Mouse (Mus musculus) layer of hippocampus, postnatal 36 days (tissue): ENCODE data around the gene Pex19. TPM values are rescaled to one million over a fixed set of nuclear protein-coding genes. Genes with fewer than 3 reads are reported as not detected.

Source experiments
- DNase-seq, 2 experiments: peaks; one replicate each; pipeline ENCODE4 v3.0.0; 2022
- total RNA-seq, 2 experiments: library from RNA; stranded (reverse); gene quantifications; 2 replicates each; pipeline ENCODE4 v1.2.3; 2021

Pex19 gene
- total RNA-seq, 2 experiments from 2014 or later = 89.2 to 95.3 TPM

DNA sequence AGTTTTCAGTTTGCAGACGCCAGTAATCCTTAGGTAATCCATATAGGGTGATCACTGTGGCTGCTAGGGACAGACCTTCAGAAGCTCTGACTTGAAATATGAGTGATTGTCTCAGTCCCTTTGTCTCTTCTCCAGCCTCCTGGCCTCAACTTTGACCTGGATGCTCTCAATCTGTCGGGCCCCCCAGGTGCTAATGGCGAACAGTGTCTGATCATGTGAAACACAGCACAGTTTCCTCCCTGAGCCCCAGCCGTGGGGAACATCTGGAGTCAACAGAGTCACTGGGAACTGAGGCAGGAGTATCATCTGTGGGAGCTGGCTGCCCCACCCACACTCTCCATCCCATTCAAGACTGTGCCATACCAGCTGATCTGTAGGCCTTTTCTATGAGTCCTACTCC is 7.5 kb downstream of the Pex19 start:
- DNase-seq = no peak

DNA sequence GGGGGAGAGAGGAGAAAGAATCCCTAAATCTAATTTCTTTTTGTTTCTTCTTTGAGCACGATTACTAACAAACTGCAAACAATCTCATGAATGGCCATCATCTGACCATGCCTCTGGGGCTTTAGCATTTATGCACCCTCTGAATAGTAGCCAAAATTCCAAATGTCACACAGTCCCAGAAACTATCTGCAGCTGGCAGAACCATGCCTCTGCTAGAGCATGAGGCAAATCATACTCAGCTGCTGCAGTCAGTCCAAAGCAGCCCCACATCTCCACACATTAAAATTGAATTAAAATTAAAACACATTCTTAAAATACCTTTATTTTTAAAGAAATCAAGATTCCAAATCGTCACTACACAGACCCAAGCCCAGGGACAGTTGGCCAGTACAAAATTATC is 13.6 kb downstream of the Pex19 start:
- DNase-seq = no peak

DNA sequence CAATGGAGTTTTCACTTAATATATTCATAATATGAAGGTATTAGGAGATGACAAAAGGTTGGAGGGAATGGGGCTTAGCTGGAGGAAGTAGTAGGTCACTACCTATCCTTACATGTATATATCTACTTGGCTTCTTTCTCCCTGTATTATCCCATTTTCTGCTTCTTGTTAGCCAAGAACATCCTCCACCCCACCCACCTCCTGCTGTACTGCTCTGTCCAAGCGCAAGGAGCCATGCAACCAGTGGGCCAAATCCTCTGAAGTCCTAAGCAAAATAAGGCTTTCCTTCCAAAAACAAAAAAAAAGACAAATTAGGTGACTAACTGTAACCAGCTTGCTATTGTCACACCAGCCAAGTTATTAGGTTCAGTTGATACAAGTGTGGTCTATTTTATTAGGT is 14.3 kb downstream of the Pex19 start:
- no peak for DNase-seq

DNA sequence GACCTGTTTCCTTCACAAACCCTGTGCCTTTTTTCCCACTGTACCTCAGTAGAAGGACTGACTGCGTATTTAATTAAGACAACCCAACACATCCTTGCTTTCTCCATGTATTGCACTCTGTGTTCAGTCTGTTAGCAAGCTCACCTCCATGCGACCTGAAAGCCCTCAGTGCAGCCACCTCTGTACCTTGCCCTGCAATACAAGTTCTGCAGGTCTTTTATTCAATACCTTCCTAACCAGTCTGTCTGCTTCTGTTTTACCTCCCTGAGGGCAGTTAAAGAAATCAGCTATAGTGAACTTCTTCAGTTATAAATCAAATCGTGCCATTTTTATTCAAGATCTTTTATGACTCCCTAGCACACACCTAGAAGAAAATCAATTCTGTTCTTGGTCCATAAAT is 15.0 kb downstream of the Pex19 start:
- DNase-seq = no peak

DNA sequence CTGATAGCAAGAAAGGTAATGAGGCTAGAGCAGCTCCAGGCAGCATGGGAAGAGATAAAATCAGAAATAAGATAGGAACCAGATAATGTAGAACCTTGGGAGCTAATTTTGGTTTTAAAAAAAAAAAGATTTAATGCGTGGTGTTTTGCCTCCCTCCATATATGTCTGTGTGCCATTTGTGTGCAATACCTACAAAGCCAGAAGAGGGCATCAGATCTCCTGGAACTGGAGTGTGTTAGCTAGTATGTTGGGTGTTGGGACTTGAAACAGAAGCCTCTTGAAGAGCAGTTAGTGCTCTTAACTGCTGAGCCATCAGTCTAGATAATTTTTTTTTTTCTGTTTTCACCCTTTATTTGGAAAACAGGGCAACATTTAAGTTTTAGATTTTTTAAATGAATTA is 17.0 kb downstream of the Pex19 start:
- peak in 1 of 2 experiments; percentile 39 for DNase-seq

DNA sequence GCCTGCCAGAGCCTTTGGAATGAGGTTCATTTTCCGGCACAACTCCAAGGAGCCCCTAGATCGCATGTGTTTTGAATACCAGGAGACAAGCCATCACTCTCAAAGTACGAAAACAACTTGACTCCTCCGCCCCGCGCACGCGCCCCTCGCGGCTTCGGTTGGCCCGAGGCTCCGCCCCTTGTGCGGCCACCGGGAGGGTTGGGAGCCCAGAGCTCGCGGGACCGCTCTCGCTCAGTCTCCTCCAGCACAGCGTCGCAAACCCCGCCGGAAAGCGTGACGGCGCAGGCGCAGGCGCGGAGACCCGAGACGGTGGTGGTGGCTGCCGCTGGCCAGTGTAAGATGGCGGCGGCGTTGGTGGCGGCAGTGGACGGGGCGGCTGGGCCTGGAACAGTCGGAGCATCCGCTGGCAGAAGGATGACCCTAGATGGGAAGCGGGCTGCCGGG is 21.3 kb downstream of the Pex19 start, which contains the start of gene Dcaf8:
Dcaf8 (plus strand) TSS at position 250 of the 444 bp plus-strand sequence.
- peak; percentile 98 for DNase-seq

DNA sequence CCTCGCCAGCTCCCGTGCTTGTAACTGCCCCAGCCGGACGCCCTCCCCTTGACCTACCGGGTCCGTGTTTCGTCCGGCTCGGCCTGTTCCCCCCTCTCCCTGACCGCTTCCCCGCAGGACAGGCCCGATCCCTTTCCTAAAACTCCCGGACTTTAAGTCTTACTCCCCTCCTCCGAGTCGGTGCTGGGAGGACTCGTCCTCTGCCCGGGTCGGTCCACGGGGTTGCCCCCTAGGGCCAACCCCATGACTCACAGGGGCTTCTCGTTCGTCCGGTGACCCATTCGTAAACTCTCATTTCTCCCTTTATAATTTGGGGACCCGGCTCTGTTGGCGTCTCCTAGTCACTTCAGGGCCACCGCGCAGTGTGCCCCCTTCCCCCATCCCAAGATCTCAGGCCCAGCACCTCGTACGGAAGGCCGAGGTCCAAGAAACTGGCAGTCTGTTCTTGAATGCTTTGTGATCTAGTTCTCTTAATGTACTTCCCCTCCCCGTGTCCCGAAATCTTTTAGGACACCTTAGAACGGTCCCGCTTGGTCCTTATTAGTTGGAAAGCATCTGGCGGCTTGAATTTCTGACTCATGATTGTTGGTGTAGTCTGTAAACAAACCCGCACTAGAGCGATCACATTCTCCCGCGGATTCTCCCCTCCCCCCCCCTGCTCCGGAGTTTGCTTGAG is 21.9 kb downstream of the Pex19 start:
- DNase-seq = peak; percentile 33 to 35

DNA sequence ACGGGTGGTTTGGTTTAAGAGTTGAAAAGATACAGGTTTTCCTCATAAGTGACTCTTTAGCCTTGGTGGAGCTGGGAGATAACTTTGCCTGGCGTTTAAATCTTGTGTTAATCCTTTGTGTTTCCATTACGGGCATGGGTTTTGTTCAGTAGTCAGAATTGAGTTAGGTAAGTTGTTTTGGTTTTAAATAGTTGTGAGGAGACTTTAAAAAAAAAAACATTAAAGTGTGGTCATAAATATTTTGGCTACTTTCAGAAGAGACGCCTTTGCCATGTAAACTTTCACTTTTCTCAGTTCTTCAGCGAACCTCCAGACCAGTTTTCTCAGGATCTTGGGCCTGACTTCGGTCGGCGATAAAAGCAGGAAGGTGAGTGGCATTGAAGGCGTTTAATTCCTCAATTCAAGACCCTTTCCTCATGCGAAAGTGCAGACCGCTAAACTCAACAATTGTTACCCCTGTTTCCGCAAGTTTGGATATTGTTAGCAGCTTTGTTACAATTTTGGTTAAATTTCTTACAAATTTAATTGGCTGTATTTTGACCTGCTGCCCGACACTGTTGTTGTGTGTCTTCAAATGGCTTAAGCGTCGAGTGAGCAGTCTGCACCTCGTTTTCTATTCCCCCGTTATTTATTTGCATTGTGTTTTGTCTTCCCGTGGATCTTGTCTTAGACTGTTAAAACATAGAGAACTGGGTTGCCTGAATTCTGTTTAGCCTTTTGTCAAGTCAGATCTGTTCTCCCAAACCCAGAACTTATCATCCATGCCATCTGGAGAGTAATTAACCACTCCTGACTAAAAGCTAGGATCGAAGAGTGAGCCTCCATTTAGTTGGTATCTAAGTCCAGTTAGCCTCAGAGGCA is 22.6 kb downstream of the Pex19 start:
- no peak for DNase-seq

DNA sequence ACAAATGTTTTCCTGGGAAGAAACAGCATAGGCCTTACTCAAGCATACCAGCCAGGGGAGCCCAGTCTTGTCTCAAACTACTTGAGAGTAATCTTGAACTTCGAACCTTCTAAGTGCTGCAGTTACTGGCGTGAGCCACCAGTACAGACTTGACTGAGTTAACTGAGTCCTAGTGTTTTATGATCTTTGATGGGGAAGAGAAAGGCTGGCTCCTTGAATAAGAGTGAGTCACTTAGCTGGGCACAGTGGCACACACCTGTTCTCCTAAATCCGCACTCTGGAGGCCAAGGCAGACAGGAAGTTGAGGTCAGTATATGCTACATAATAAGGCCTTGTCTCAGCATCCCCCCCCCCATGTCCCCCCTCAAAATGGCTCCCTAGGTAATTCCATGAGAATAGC is 28.0 kb downstream of the Pex19 start:
- DNase-seq = no peak

DNA sequence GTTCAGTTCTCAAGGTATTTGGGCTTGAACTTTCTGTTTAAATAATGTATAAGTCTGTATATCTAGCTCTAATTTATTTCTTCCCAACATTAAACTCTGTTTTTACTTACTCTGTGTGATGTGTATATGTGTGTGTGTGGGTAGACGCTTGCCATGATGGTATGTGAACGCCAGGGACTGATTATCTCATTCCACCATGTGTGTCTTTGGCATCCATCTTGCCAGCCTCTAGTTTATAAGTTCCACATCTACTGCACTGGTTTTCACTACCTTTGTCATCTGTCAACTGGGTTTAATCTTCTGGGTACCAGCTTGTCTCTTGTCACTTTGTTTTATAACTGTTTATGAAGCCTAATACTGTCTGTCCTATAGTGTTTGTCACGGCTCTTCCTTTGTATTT is 29.0 kb downstream of the Pex19 start:
- DNase-seq = no peak

DNA sequence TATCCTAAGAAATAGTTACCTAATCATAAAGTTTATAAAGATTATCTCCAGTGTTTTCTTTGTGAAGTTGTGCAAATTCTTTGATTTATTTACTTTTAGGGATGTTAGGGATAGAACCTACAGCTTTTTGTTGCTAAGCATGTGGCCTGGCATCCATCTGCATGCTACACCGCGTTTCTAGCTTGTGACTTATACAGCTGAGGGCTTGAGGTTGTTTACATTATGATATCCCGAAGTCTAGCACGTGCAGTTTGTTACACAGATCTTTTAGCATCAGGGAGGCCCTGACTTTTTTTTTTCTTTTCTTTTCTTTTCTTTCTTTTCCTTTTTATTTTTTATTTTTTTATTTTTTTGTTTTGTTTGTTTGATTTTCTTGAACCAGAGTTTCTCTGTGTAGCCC is 33.4 kb downstream of the Pex19 start:
- no peak for DNase-seq

DNA sequence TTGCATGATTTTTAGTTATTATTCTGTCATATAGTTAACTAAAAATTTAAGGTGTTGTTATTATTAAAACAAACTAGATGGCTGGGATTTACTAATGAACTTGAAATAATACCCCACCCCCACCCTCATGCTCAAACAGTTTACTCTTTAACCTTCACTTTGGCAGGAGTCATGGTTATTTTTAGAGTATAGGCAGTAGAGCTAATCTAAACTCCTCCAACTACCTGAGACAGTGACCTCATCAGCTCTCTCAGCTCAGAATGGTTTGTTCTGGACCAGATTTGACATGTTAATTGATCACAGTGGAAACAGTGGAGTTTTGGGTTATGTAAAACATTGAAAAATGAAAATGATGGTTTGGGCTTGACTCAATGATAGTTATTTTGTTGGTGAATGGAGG is 34.0 kb downstream of the Pex19 start:
- no peak for DNase-seq

DNA sequence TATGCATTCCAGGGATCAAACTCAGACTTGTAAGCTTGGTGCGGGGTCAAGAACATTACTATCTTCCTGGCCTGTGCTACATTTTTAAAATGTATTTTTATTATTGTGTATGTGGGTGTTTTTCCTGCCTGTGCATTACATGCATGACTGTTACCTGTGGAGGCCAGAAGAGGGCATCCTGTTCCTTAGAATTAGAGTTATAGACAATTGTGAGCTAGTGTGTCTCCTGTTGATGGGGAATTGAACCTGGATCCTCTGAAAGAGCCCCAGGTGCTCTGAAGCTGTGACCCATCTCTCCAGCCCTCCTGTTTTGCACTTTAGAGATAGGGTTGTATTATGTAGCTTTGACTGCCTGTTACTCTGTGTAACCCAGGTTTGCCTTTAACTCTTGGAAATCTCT is 35.5 kb downstream of the Pex19 start:
- no peak for DNase-seq

DNA sequence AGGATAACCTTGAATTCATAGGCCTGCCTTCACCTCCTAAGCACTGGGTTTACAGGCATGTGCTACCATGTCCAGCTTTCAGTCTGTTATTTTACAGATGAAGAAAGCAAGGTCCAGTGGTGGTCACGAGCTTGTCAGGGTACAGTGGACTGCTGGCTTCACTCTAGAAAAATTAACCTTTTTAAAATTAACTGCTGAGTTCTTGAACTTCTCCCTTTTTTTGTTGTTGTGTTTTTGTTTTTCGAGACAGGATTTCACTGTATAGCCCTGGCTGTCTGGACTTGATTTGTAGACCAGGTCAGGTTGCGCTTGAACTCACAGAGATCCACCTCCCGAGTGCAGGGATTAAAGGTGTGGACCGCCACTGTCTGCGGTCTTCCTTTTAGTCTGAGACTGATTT is 36.4 kb downstream of the Pex19 start:
- no peak for DNase-seq

DNA sequence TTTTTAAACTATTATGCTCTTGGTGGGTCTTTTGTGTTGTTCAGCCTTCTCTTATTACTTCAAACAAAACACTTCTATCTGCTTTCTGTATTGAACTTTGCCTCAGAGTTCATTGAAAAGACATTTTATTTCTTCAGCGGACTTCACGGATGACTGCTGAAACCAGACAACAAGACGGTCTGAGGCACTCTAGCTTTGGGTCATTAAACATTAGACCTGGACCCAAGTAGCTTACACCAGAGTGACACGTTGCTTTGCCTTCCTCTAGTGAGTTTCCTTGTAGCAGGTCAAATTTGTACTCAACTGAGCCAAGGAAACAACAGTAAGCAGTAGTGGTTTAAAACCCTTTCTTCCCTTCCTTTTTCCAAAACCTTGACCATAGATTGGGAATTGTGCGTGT is 41.4 kb downstream of the Pex19 start:
- no peak for DNase-seq

DNA sequence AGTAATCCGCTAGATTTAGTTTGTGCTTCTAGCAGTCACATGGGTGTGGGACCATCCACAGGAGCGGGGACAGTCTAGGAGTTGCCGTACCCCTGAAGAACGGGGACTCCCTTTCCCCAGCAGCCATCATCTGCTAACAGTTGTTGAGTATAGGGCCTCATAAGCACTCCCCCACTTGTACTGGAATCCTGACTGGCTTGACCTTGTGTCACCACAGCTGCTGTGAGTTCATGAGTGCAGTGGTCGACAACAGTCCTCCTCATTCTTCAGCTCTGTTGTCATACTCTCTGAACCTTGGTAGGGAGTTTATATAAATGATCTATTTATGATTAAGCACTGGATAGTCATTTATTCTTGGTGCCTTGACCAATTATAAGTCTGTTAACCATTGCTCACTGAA is 43.3 kb downstream of the Pex19 start:
- DNase-seq = no peak

DNA sequence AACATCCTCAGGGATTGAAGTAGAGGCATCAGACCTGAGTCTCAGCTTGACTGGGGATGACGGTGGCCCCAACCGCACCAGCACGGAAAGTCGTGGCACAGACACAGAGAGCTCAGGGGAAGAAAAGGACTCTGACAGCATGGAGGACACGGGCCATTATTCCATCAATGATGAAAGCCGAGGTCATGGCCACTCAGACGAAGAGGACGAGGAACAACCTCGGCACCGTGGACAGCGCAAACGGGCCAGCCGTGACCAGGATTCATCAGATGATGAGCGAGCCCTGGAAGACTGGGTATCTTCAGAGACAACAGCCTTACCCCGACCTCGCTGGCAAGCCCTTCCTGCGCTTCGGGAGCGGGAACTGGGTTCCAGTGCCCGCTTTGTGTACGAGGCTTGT is 45.8 kb downstream of the Pex19 start:
- DNase-seq = no peak

DNA sequence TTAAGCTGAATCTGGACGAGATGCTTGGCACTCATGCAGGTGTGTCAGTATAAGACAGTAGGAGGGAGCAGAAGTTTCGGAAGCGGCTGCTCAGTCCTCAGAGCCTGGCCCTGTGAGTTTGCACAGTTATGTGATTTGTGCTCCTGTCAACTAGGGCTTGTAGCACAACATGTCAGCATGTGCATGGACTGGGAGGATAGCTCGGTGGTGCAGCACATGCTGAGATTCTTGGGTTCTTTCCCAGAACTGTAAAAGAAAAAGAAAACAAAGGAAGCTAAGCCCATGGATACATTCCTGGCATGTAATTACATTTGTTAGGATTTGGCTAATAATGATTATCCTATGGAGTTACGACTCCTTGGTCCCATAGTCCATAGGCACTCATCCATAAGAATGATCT is 46.6 kb downstream of the Pex19 start:
- no peak for DNase-seq

DNA sequence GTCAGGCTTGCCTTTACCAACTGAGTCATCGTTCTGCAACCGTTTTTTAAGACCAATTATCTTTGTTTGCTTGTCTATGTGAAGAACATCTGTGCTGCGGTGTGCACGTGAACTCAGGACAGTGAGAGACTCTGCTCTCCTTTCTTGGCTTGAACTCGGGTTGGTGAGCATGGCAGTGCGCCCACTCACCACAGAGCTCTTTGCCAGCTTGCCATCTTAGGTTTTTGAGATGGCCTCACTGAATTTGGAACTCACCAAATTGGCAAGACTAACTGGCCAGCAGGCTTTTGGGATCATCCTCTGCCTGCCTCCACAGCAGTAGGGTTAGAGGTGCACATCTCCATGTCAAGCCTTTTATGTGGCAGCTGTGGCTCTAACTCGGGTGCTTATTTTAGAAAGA is 51.2 kb downstream of the Pex19 start:
- DNase-seq = no peak

DNA sequence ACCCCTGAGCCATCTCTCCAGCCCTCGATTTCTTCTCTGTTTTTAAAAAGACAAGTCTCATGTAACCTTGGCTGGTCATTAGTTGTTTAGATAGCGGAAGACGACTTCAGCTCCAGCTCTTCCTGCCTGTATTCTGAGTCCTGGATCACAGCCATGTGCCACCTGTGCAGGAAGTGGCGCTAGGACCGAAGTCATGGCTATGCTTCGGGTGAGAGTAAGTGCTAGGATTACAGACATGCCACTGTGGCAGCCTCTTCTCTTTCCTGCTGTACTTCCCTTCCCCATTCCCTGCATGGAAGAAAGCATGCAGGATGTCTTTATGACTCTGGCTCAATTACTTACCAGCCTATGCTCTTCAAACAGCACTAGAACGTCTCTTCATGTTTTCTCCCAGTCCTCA is 52.5 kb downstream of the Pex19 start:
- no peak for DNase-seq

DNA sequence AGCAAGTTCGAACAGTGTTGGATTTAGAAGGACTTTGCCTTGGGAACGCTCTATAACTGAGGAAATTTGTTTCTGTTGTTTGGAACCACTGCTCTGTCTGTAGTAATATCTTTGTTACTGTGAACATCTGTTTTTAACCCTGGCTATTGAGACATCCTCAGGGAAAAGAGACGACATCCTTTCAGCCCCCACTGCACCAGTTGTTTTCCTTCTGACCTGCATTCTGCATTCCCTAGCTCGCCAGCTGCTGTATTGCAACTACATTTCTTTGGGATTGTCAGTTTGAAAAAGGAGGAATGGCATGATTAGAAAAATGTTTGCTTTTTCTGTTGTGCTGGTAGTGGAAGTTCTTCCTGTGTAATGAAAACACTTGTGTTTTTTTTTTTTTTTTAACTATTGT is 54.3 kb downstream of the Pex19 start:
- DNase-seq = no peak

DNA sequence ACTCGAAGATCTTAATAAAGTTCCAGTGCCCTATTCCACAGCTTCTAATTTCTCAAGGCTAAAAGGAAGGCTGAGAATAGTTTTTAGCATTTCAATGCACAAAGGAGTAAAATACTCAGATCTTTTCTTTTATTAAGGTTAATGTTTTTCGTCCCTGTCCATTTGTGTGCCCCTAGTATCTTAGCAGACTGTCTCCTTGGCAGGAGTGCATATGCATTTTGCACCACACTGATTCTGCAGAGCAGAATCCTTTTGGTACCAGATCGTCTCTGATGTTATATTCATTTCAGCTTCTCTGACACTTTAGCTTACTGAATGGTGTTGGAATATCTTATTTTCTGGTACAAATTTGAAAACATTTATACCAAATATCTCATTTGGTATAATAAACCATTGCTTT is 55.2 kb downstream of the Pex19 start:
- no peak for DNase-seq

DNA sequence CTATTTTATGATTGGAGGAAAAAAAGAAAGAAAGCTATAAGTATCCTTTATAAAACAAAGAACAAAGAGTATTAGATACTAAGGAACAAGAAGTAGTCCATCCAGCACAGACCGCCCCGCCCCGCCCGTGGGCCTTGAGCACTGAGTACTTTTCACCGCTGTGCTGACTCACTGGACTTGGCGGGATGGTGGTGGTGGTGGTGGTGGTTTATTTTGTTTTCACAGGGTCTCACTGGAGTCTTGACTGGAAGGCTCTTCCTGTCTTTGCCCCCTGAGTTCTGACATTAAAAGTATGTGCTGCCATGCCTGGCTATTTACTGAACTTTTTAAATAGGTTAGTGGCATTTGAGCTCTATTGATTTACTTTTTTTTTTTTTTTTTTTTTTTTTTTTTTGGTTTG is 56.5 kb downstream of the Pex19 start:
- no peak for DNase-seq

DNA sequence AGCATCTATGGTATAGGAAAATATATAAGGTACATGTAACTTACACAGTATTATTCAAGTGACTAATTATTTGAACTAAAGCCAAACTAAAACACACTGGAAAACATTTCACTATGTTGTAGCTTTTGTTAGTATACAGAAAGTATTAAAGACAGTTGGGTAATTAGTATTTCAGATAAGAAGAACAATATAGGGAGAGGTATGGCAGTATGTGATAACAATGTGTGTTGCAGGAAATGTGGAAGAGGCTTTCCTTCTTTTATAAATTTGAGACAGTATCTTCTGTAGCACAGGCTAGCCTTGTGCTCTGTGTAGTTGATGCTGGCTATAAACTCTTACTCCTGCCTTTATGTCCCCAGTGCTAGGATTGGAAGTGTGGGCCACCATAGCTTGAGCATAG is 57.4 kb downstream of the Pex19 start:
- no peak for DNase-seq
